In genomic region chr8:4370078-4370477, GRCm38 (mm10) we compare ENCODE assay signal across 8 mouse cellular contexts. TPM values are rescaled to one million over a fixed set of nuclear protein-coding genes. Genes with fewer than 3 reads are reported as not detected.
A peak's percentile ranks its signal among the peaks of the same experiment; 100 is the strongest.
DNase-seq lines count a peak whose midpoint lies in the region; ATAC-seq and TF ChIP-seq lines count a peak whose summit lies in the region.

No protein-coding gene starts in this region.

- WGBS in hindbrain, embryonic 10.5 days: 24% methylated on average over 2 of the region's 2 CpGs
- WGBS in hindbrain, embryonic 13.5 days: 22% methylated on average over 2 of the region's 2 CpGs
- 30% methylated on average over 2 of the region's 2 CpGs for WGBS in embryonic facial prominence, embryonic 12.5 days
- WGBS in neural tube, embryonic 15.5 days: 40% methylated on average over 2 of the region's 2 CpGs

- H3K4me2 ChIP-seq in hindbrain, embryonic 13.5 days: no peak overlapping the region
- H3K4me2 ChIP-seq in embryonic facial prominence, embryonic 12.5 days (replicated peaks): no peak overlapping the region
- no peak overlapping the region for H3K4me2 ChIP-seq in neural tube, embryonic 15.5 days

- DNase-seq in hindbrain, embryonic 10.5 days (ENCODE audit: low spot score): peak; percentile 39
- DNase-seq in G1E (ENCODE audit: low spot score) (peak; percentile 15), liver (peak; percentile 18)
- peak; percentile 5 for DNase-seq in heart, postnatal 25 days (ENCODE audit: low spot score)
- no peak for DNase-seq in cerebellum, postnatal 36 days

- H3K9ac ChIP-seq in hindbrain, embryonic 13.5 days: no peak overlapping the region
- no peak overlapping the region for H3K9ac ChIP-seq in embryonic facial prominence, embryonic 12.5 days
- no peak overlapping the region for H3K9ac ChIP-seq in neural tube, embryonic 15.5 days (replicated peaks)

- TF ChIP-seq CTCF in G1E (IDR thresholded peaks at IDR 0.05; ENCODE audit: low read depth, low read length): 0 out of 2 replicates have a peak, but pooled peaks have one; percentile 8

- H3K4me1 ChIP-seq in hindbrain, embryonic 10.5 days (replicated peaks): no peaks in the 10 kb centered on the region
- H3K4me1 ChIP-seq in hindbrain, embryonic 13.5 days (replicated peaks): no peaks in the 10 kb centered on the region
- H3K4me1 ChIP-seq in G1E (ENCODE audit: insufficient read depth, low read depth, low read length): no peaks in the 10 kb centered on the region
- H3K4me1 ChIP-seq in embryonic facial prominence, embryonic 12.5 days: no peaks in the 10 kb centered on the region
- no peaks in the 10 kb centered on the region for H3K4me1 ChIP-seq in neural tube, embryonic 15.5 days

- no peaks in the 10 kb centered on the region for H3K36me3 ChIP-seq in hindbrain, embryonic 10.5 days
- H3K36me3 ChIP-seq in hindbrain, embryonic 13.5 days: no peaks in the 10 kb centered on the region
- H3K36me3 ChIP-seq in G1E (replicated peaks): no peaks in the 10 kb centered on the region
- H3K36me3 ChIP-seq in embryonic facial prominence, embryonic 12.5 days: no peaks in the 10 kb centered on the region
- H3K36me3 ChIP-seq in neural tube, embryonic 15.5 days: no peaks in the 10 kb centered on the region

- no peak for ATAC-seq in hindbrain, embryonic 13.5 days (ENCODE audit: low FRiP score)
- ATAC-seq in G1E (ENCODE audit: extremely low read depth, insufficient number of reproducible peaks, low FRiP score, poor library complexity, severe bottlenecking): peak; percentile 57; the same call in 1 of the 2 replicates
- ATAC-seq in embryonic facial prominence, embryonic 12.5 days (ENCODE audit: insufficient number of reproducible peaks, insufficient read depth, low FRiP score, low TSS enrichment): 0 out of 2 replicates have a peak, but pooled peaks have one; percentile 28
- ATAC-seq in neural tube, embryonic 15.5 days (ENCODE audit: low FRiP score): peak; percentile 14; the same call in 1 of the 2 replicates

- no peak overlapping the region for H3K27ac ChIP-seq in hindbrain, embryonic 10.5 days
- no peak overlapping the region for H3K27ac ChIP-seq in hindbrain, embryonic 13.5 days
- H3K27ac ChIP-seq in embryonic facial prominence, embryonic 12.5 days: no peak overlapping the region
- H3K27ac ChIP-seq in neural tube, embryonic 15.5 days (replicated peaks): no peak overlapping the region

- no peaks in the 10 kb centered on the region for H3K27me3 ChIP-seq in hindbrain, embryonic 10.5 days (ENCODE audit: insufficient read depth, poor library complexity, severe bottlenecking)
- H3K27me3 ChIP-seq in hindbrain, embryonic 13.5 days: no peaks in the 10 kb centered on the region
- peaks cover 4% of the 10 kb centered on the region; the same call in 1 of the 2 replicates for H3K27me3 ChIP-seq in G1E (ENCODE audit: insufficient read depth, low read length)
- no peaks in the 10 kb centered on the region for H3K27me3 ChIP-seq in embryonic facial prominence, embryonic 12.5 days
- H3K27me3 ChIP-seq in neural tube, embryonic 15.5 days (replicated peaks): no peaks in the 10 kb centered on the region

- H3K9me3 ChIP-seq in hindbrain, embryonic 10.5 days: no peaks in the 10 kb centered on the region; the same call in 1 of the 2 replicates
- no peaks in the 10 kb centered on the region for H3K9me3 ChIP-seq in hindbrain, embryonic 13.5 days
- H3K9me3 ChIP-seq in G1E (replicated peaks): no peaks in the 10 kb centered on the region
- H3K9me3 ChIP-seq in embryonic facial prominence, embryonic 12.5 days: 0 out of 2 replicates have a peak, but pooled peaks cover 4% of the 10 kb centered on the region
- H3K9me3 ChIP-seq in neural tube, embryonic 15.5 days (replicated peaks): no peaks in the 10 kb centered on the region

- intact Hi-C loops in heart, postnatal 25 days (cut with DNase I): loop anchor here (5.0 kb wide), 3 partner anchors 118 to 228 kb away; partner anchors contain the start of gene Snapc2

- H3K4me3 ChIP-seq in hindbrain, embryonic 10.5 days: no peak overlapping the region
- H3K4me3 ChIP-seq in hindbrain, embryonic 13.5 days: no peak overlapping the region
- H3K4me3 ChIP-seq in G1E (ENCODE audit: low read depth, low read length): no peak overlapping the region
- no peak overlapping the region for H3K4me3 ChIP-seq in embryonic facial prominence, embryonic 12.5 days
- H3K4me3 ChIP-seq in neural tube, embryonic 15.5 days (replicated peaks): no peak overlapping the region

RNA-seq across cellular contexts. Expression of gene Elavl1, which starts 44.9 kb away (rescaled TPM):
- polyA plus RNA-seq in hindbrain, embryonic 10.5 days (2016; fragmentation: Nextera tagmentation; extraction: Ambion mirVana): 306 and 336 TPM in 2 replicates
- polyA plus RNA-seq in hindbrain, embryonic 13.5 days (2015; fragmentation: Nextera tagmentation; extraction: Ambion mirVana): 121 and 127 TPM in 2 replicates
- total RNA-seq in G1E (2014; fragmentation: Nextera tagmentation): 162 and 168 TPM in 2 replicates
- 92.5 and 98.1 TPM in 2 replicates for total RNA-seq in G1E (2017)
- 110 and 125 TPM in 2 replicates for polyA plus RNA-seq in G1E (2012)
- 316 and 334 TPM in 2 replicates for polyA plus RNA-seq in embryonic facial prominence, embryonic 12.5 days (2016; fragmentation: Nextera tagmentation; extraction: Ambion mirVana)
- 10 to 100 TPM; 58.2 to 64.1 TPM for total RNA-seq in heart, postnatal 25 days (2021)
- 92.5 and 112 TPM in 2 replicates for polyA plus RNA-seq in neural tube, embryonic 15.5 days (2015; fragmentation: Nextera tagmentation; extraction: Ambion mirVana)

RNA-seq across cellular contexts. Expression of gene Ccl25, which starts 45.1 kb away (rescaled TPM):
- 22.6 and 24.0 TPM in 2 replicates for polyA plus RNA-seq in hindbrain, embryonic 10.5 days (2016; fragmentation: Nextera tagmentation; extraction: Ambion mirVana)
- 22.3 and 24.9 TPM in 2 replicates for polyA plus RNA-seq in hindbrain, embryonic 13.5 days (2015; fragmentation: Nextera tagmentation; extraction: Ambion mirVana)
- total RNA-seq in G1E (2014; fragmentation: Nextera tagmentation) (64.9 and 69.3 TPM in 2 replicates), G1E (2017) (16.0 and 18.1 TPM in 2 replicates)
- 1.1 and 1.9 TPM in 2 replicates for polyA plus RNA-seq in G1E (2012)
- 23.1 and 26.0 TPM in 2 replicates for polyA plus RNA-seq in embryonic facial prominence, embryonic 12.5 days (2016; fragmentation: Nextera tagmentation; extraction: Ambion mirVana)
- 1 to 10 TPM; 3.5 to 4.4 TPM for total RNA-seq in heart, postnatal 25 days (2021)
- polyA plus RNA-seq in neural tube, embryonic 15.5 days (2015; fragmentation: Nextera tagmentation; extraction: Ambion mirVana): 19.7 and 113 TPM in 2 replicates

Comparison
In these comparisons a context has a peak if more than half of its experiments do, and no peak if none do; other contexts are left out.
1. DNase-seq: peak in hindbrain, embryonic 10.5 days (single experiment), G1E (single experiment), heart, postnatal 25 days (single experiment) and liver (single experiment); none in cerebellum, postnatal 36 days (0 of 2).